Mouse (Mus musculus): Measurements from ENCODE around the gene Pde3a.

GRCm38 (mm10) chr6:141388104-141388503 lies 139.0 kb downstream of the Pde3a start:
- no peak for TF ChIP-seq CTCF (IDR thresholded peaks at IDR 0.05; ENCODE audit: borderline replicate concordance, extremely low read depth, insufficient read depth, insufficient read length)
- TF ChIP-seq POLR2A (IDR thresholded peaks at IDR 0.05; ENCODE audit: borderline replicate concordance, extremely low read depth, insufficient read depth, insufficient read length, poor library complexity, severe bottlenecking) = no peak
